Mouse (Mus musculus) kidney, postnatal 36 days (tissue): ENCODE results near the gene Wdr74.

Experiments used
- DNase-seq, 2 experiments: peaks; one replicate each; pipeline ENCODE4 v3.0.0; 2021 to 2022; ENCODE audit warnings: mixed read lengths in 2 of 2

Gene Wdr74

DNA sequence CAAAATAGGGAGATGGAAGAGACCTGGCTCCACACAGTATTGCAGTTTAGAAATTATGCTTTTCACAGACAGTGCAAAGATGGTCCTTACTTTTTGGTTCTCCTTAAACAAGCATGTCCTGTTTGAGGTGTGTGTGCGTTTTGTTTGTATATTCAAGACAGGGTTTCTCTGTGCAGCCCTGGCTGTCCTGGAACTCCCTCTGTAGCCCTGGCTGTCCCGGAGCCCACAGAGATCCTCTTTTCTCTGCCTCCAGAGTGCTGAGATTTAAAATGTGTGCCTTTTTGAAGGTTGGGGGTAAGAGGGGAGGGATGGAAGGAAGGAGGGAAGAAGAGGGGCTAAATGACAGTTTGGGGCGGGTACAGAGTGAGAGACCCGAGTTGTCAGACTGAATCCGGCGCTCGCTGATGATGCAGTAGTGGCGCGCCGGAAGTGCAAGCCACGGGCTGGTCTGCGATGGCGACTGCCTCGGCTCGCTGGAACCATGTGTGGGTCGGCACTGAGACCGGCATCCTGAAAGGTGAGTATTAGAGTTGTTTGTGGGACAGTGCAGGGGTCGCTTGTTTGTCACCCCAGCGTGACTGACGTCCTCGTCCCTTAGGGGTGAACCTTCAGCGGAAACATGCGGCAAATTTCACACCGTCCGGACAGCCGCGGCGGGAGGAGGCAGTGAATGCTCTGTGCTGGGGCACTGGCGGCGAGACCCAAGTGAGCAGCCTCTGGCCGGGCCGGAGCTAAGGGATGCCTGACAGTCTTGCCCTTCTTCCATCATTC lies at the start of gene Wdr74:
Wdr74 (plus strand) TSS at position 439 of the 771 bp plus-strand sequence.
- peak; percentile 93 to 97 for DNase-seq

DNA sequence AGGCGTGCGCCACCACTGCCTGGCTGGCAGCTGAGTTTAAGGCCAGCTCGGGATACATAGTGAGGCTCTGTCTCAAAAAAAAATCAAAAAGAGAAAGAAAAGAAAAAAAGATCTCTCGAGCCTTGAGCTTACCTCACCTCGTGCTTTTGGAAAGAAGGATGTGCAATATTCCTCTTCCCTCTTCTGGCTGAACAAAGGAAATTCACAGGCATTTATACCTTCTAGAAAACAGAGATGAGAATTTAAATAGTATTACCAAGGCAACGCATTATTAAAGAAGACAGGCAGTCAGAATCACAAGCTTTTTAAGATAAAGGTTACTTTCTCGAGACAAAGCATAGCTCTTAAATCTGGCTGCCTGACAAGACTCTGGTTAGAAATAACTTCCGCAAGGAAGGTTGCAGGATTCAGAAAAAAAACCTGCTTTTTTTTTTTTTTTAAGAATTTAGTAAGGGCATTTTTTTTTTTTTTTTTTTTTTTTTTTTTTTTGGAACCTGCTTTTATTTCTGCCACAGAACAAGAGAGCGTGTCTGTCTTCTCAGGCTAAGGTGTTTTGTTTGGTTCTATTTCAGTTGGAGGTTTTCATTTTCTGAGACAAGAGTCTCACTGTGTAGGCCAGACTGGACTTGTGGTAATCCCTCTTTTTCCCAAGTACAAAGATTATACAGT lies 43.6 kb upstream of the Wdr74 start:
- DNase-seq: no peak

DNA sequence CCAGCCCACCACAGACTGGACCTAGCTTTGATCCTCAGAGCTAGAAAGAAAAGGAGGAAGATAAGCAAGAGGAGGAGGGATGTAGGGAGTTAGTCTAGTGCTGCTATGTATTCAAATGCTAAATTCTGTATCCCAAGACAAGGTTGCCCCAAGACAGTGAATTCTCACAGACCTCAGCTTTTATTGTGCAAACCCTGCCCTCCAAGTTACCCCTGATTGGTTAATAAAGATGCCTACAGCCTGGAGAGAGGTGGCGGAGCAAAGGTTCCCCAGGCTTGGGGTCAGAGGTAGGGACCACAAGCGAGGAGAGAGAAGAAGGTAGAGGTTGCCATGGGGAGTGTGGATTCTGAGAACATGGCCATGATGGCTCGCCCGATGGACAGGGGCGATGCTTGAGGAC lies 42.9 kb upstream of the Wdr74 start:
- no peak for DNase-seq

DNA sequence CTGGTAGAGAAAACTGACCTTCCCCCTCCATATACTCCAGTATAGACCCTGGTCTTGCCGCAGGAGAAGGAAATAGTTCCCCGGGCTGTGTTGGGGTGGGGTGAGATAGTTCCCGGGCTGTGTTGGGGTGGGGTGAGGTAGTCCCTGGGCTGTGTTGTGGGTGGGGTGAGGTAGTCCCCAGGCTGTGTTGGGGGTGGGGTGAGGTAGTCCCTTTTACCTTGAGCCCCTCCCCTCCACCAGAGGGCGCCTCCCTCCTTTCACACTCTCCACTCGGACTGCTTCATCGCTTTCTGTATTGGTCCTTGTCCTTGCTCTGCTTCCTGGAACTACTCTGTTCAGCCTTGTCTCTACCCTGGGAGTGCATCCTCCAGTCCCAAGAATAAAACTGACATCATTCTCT lies 40.3 kb upstream of the Wdr74 start:
- DNase-seq: peak; percentile 76 to 89

DNA sequence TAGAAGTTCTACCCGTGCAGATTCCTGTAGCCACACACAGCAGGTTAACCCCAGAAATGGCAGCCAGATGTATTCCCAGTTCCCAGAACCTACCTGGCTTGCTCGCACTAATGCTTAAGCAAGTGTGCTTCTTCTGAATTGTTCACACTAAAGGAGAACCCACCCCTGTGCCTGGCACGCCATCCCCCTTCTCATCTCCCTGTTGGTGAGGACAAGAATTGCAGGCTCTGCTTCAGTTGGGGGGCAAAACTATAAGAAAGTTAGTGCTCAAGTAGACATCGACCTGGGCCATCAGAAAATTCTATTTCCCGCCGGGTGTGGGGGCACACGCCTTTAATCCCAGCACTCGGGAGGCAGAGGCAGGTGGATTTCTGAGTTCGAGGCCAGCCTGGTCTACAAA lies 36.0 kb upstream of the Wdr74 start:
- no peak for DNase-seq

DNA sequence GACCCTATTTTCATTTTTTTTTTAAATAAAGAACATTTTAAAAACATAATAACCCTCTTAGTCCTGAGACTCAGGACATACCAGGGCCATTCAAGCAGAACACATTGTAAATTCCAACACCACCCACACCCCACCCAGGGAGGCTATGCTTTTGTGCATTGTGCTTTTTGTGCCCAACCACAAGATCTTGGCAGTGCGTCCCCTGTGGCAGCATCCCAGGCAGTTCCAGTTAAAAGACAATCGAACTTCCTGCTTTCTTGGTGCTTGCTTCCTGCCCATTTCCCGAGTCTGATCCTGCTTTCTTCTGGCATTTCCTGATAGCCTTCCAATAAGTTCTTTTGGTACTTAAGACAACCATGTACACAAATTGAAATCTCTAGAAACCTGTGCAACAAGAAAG lies 33.2 kb upstream of the Wdr74 start:
- DNase-seq: peak; percentile 75

DNA sequence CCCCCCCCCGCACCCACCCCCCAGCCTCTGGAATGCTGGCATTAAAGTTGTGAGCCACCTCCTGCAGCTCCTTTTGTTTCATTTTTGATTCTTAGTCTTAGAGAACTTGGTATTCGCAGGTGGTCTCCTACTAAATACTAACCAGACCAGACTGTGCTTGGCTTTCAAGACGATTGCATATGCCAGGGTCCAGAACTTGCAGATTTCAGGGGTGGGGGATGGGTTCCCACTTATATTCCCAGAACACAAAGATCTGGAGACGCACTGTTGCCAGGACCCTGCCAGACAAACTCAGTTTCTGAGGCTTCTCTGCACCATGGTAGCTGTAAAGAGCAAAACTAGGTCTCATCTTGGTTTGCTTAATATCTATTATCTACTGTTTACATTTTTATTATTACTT lies 32.1 kb upstream of the Wdr74 start:
- no peak for DNase-seq

DNA sequence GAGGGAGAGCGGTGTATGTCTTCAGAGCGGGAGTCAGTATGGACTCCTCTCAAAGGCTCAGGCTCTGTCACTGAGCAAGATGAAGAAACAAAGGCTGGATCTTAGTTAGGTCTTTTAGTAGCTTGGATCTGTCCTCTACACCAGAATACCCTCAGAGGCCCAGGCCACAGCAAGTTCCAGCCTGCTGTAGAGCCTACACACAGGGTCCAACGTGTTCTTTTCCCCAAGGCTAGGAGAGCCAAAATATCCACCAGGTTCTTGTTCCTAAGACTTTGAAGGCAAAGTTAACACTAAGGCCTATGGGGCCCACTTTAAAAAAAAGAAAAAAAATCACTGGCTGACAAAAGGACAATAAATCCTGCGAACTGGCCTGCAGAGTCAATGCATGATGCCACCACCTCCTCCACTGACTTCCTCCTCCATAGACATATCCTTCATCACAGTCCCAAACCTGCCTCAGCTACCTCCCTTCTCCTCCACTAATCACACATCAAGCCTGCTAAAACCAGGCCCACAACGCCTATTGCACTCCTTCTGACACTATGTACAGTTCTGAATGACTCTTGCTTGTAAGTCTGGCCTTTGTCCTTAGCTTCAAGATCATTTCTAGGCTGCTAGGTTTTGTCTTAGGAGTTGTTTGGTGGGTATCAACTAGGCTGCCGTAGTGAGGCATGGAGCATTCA lies 30.5 kb upstream of the Wdr74 start:
- no peak for DNase-seq

DNA sequence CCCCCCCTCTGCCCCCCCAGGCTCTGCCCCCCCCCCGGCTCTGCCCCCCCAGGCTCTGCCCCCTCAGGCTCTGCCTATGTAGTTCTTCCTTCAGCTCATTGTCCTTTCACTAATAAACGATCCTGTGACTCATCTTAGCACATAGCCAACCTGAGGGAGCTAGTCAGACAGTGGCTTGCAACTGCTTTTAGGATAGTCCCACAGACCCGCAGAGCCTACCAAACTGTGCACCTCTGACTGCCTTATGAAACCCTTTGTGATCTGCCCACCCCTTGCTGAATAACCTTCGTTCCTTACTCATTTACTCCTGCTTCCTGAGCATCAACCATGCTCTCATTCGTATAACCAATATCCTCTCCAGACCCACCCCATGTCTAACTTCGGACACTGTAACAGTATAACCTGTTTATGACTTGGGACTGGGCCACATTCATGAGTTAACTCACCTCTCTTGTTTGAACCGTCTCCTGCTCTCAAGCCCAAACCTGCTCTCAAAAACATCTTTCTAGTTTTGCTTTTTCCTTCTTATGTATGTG lies 29.4 kb upstream of the Wdr74 start:
- DNase-seq: no peak

DNA sequence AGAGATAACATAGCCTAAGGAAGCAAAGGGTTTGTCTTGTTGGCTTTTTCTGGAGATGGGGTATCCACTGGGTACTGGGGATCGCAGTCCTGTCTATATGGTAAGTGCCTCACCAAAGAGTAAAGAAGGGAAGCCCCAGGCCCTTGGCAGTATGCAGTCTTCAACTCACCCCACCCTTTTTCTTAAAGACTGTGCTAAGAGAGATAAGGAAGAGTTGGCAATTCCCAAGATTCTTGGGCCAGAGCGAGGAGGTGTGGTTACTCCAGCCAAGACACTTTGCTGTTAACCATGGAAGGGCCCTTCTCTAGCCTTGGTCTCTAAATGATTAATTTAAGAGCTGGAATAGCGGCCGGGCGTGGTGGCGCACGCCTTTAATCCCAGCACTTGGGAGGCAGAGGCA lies 28.7 kb upstream of the Wdr74 start:
- DNase-seq: no peak

DNA sequence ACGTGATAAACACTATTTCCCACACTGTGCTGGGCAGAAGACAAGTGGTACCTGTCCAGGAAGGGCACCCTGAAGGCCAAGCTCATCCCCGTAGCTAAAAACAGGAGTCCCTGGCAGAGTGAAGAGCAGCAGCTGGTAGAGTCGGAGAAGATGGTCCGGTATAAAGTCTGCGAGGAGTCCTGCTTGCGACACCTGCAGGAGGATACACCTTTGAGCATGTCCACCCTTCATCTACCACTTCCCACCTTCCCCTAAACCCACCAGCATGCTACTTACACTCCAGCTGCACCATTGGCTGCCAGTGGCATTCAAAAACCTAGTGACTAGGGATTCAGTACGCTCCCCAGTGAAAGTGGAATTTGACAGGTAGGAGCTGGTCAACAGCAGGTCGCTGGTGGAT lies 26.7 kb upstream of the Wdr74 start:
- DNase-seq: no peak

DNA sequence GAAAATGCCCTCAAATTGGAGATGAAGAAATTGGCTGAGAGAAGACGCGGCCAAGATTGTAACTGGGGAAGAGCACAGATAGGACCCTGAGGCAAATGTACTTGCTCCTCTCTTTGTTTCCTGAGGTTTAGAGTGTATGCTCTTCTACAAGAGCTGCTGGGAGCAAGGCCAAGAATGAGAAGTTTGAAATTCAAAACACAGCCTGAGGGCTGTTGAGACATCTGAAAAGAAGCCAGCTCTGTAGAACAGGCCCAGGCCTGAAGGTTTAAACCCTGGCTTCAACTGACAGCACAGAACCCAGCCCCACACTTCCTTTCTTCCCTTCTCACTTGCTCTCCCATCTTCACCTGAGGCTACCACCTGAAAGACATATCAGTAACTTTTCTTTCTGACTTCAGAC lies 25.6 kb upstream of the Wdr74 start:
- no peak for DNase-seq

DNA sequence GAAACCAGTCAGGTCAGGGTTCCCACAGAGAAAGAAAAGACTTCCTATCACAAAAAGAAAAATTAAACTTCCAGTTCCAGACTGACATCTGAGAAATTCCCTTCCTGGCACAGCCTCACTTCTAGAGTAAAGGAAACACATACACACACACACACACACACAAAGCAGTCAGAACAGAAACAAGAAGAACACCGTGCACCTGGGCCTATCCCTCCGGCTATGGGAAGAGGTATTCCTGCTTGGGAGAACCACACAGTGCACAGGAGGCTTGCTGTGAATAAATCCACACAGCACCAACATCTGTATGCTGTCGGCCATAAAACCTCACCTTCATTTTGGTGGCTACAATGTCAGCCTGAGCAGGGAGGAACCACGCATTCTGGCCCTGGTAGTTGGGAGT lies 24.1 kb upstream of the Wdr74 start:
- DNase-seq: peak in 1 of 2 experiments; percentile 36

DNA sequence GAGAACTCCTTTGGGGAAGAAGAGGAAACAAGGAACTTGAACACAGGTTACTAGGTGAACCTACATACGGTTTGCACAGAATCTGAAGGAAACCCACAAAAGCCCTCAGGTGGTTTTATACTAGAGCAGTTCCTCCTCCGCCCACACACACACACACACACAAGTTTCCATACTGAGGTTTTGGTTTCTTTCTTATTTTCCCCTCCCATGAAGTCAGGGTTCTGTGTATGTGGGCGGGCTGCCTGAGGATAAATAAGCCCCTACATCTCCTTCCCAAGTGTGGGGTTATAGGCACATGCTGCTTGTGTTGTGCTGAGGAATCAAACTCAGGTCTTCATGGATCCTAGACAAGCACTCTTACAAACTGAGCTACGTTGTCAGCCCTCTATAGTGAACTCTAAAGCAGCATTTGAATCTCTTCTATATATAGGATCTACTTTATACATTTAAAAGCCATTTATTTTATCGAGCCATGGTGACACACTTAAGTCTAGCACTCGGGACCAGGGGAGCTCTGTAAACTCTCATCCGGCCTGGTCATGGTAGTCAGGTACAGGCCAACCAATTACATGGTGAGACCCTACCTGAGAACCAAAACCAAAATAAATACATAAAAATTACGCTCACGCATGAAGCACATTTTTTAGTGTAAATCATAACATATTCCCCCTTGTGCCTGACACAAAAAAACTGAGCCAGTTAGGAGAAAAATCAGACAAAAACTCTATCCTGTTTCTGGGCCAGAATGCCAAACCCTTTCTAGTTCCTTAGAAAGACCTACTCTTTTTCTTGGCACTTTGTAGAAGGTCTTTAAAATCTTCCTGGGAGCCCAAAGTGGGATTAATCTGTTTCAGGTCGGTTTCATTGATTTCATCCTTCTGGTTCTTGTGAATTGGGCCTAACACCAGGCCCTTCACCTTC lies 23.4 kb upstream of the Wdr74 start:
- no peak for DNase-seq

DNA sequence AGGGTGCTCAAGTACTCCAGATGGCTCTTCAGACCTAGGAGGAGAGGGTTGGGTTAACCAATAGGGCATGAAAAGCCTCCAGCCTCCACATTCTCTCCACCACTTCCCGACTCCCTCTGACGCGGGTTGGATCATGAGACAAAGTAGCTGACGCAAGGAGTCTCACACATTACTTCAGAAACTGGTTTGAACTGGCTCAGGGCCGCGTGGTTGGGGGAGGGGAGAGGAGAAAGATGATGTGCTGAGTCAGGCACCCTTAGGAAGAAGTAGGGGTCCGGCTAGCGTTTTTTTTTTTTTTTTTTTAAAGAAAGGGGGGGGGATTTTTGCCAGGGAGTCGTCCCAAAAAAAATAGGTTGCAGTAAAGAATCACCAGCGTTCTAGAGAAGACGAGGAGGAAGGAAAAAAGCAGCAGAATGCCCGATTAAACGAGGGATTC lies 22.7 kb upstream of the Wdr74 start:
- peak; percentile 86 to 91 for DNase-seq

DNA sequence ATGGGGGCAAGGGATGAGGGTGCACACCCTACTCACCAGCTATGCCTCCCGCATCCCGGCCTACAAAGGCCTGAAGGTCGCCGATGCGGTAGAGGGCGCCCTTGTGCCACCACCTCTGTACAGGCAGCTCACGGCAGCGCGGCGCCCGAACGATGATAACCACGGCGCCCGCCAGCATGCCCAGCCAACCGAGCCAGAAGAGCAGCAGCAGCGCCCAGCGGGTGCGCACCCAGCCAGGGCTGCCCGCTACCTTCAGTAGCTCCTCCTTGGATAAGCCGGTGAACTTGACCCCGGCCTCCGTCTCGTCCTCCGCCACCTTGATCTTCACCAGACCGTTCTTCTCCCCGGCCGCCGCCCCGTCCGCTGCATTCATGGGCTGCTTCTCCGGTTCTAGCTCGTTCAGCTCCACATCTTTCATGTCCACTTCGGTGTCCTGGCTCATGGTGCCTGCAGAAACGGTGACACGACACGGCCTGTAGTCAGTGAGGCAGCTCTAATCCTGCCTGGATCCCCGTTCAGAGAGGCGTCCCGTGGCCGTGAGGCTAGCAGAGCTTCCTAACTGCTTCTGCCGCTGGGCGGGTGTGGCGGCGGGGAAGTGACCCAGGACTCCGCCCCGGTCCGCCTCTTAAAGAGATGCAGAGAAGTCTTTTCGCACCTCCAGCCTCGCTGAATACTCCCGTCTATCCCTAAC lies 22.2 kb upstream of the Wdr74 start:
- peak; percentile 96 to 97 for DNase-seq

DNA sequence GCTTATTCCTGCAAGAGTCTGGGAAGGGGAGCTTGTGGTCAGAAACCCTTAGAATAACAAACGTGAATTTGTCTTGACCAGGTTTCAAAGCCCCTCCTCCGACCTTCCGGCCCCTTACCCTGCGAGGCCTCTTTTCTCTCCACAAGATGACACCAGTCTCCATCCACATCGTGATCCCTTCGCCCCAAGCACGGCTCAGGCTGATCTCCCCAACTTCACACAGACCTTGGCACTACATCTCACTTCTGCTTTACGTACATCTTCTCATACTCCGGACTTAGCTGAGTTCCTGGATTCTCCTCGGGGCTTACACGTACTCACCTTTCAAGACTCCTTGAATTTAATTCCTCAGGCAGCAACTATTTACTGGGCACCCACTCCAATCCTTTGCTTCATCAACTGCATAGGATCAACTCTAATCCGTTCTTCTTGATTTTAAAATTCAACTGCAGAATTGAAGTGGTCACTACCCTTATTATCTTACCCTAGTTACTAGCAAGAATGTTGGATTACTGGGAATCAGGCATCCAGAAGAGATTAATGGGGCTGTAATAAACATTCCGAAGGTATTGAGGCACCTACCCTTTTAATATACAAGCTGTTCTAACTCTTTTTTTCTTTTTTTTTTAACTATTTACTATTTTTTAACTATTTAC lies 21.5 kb upstream of the Wdr74 start:
- DNase-seq: no peak

DNA sequence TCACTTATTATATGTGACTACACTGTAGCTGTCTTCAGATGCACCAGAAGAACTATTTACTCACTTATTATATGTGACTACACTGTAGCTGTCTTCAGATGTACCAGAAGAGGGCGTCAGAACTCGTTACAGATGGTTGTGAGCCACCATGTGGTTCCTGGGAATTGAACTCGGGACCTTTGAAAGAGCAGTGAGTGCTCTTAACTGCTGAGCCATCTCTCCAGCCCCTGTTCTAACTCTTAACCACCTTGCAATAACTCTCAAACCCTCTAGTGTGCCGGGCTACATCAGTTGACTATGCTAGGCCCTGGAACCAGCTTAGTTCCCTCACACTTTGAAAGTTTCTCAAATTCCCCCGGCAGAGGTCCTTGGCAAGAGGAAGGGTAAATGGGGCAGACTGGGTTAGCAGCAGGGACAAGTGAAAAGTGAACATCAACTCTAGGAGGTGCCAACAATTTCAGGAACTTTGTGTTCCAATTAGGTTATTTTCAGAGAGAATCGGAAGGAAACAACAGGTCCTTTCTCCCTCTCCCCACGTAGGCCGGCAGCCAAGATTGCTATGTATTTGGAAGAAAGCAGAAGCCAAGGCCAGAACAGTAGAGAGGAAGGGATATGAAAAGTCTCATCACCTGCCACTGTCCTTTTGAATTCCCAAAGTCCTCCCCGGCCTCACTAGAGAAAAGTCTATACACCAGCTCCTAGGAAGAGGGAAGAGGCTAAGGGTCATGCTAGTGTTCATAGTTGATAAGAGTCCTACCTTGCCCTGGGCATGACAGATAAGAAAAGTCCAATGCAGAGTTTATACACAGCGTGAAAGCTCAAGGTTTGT lies 20.8 kb upstream of the Wdr74 start:
- DNase-seq: peak; percentile 57 to 60

DNA sequence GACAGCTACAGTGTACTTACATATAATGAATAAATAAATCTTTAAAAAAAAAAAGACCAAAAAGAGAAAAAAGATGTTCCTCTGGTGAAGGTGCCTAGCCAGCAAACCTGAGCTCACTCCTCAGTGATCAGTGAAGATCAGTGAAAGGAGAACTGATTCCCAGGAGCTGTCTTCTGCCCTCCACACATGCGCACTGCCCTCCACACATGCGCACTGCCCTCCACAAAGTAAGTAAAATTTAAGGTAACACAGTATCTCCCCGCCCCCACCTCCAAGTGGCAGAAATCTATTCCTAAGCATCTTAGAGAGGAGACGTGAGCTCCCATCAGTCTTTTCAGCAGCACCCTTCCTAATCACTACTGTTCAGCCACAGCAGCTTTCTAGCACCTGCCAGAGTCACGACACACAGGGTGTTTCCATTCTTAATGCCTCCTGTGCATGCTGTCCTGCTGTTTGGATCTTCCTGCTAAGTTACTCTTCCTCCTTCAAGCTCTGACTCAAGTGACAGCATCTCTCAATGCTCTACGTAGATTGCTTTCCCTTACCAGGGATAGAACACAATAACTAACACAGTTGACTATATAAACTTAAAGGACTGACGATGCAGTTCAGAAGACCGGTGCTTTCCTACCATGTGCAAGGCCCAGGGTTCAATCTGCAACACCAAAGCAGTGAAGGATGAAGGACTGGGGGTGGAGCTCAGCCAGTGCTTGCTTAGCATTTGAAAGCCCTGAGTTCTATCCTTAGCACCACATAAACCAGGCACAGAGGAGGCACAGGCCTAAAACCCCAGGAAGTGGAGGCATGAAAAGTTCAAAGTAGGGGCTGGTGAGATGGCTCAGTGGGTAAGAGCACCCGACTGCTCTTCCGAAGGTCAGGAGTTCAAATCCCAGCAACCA lies 19.5 kb upstream of the Wdr74 start:
- DNase-seq: no peak
